Mouse (Mus musculus) ovary, adult 10 weeks (tissue): ENCODE results near the gene Gm13304. TPM values are rescaled to one million over a fixed set of nuclear protein-coding genes. Genes with fewer than 3 reads are reported as not detected.

Source experiments
- polyA plus RNA-seq: library from polyadenylated mRNA; stranded (reverse); fragments of 350-450 nt; fragmentation: Illumina TruSeq; extraction: RNeasy Lipid Tissue Mini Kit (QIAGEN cat#74804); gene quantifications from one replicate; pipeline ENCODE4 v1.2.3, GENCODE M21; 2014

The Gm13304 gene
- 1.3 TPM for polyA plus RNA-seq

DNA sequence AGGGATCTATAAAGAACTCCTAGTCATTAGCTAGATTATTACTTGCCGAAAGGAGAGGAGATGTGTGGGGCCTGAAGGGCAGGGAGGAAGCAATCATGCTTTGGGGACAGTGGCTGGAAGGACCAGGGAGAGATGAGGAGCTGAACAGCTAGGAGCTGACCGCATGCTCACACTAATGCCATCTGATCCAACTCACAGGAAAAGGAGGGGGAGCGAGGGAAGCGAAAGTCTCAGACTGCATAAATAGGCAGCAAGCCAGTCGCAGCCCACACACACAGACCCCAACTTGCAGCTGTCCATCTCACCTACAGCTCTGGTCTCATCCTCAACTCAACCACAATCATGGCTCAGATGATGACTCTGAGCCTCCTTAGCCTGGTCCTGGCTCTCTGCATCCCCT lies at the start of gene Gm13304:
TSS of gene Gm13304 (plus strand) at position 301 of the 400 bp plus-strand sequence.

DNA sequence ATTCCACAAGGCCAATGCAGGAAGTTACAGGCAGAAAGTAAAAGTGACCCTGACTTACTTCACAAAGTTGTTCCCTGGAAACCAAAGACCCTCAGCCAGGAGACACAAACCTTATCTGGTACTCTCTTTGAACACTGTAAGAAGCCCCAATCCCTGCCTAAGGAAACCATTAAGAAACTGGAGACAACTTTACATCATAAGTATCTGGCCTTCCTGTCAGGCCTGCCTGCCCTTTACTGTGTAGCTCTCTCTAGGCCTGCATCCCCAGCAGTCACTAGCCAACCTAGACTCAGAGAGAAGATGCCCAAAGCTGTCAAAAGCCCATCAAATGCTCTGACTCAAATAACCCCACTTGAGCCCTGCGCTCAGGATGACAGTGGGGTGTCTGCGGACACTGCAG lies 23.7 kb upstream of the Gm13304 start, which contains the start of gene Gm3893:
TSS of gene Gm3893 (plus strand) at position 301 of the 400 bp plus-strand sequence.

DNA sequence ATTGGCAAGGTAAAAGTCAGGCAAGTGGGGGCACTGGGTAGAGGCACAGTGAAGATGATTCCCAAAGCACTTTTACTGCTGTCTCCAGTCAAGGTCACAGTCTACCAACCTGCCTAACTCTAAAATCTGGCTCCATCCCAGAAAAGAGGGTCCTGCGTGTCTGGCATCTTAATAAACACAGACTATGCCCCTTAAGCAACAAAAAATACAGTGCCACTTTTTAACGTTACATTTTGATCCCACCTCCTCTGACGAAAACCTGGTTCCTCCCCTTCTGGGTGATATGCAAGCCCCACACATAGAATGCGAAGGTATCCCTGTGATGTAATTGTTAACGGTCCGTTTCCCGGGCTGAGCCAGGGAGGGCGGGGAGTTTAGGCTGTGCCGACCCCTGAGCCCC lies 38.5 kb downstream of the Gm13304 start, which contains the start of gene Gm13306:
TSS of gene Gm13306 (plus strand) at position 301 of the 400 bp plus-strand sequence.

Other genes starting within 250 kb of the Gm13304 start
- gene Gm21541, start 211.2 kb upstream of the Gm13304 start, polyA plus RNA-seq, result not detected
- not detected for gene Gm20878, start 173.2 kb upstream of the Gm13304 start, polyA plus RNA-seq
- 0.51 TPM for gene Fam205a4, start 148.8 kb upstream of the Gm13304 start, polyA plus RNA-seq
- gene Gm21093, start 80.1 kb upstream of the Gm13304 start, polyA plus RNA-seq, result not detected
- gene Gm3893, start 23.6 kb upstream of the Gm13304 start, polyA plus RNA-seq, result not detected
- not detected for gene Gm13306, start 38.6 kb downstream of the Gm13304 start, polyA plus RNA-seq
- gene Gm13305, start 53.8 kb downstream of the Gm13304 start, polyA plus RNA-seq, result not detected
- gene Gm10600, start 125.8 kb downstream of the Gm13304 start, polyA plus RNA-seq, result 1.3 TPM
- 6.1 TPM for gene Ccl21b, start 140.9 kb downstream of the Gm13304 start, polyA plus RNA-seq
- not detected for gene Gm21953, start 179.4 kb downstream of the Gm13304 start, polyA plus RNA-seq
- gene Fam205a3, start 203.5 kb downstream of the Gm13304 start, polyA plus RNA-seq, result not detected